Mouse (Mus musculus): ENCODE data around the gene H2-DMa. TPM values are rescaled to one million over a fixed set of nuclear protein-coding genes. Genes with fewer than 3 reads are reported as not detected.

The H2-DMa gene
- polyA plus RNA-seq, 1 experiment, result 8.2 TPM

DNA sequence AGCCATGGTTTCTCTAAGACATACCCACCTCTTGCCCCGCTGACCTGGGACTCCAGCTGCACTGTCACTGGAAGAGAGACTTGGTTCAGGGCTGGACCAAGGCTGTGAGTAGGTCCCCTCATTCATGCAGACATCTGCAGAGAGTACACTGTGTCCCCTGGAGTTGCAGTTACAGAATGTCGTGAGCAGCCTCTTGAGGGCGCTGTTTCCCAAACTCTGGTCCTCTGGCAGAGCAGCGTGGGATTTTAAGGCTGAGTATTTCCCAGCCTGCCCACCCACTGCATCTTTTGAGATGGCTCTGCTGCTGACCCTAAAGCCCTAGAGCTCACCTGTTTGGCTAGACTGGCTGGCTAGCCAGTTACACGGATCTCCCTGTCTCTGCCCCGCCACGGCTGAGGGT is 28.4 kb upstream of the H2-DMa start:
- TF ChIP-seq CTCF (IDR thresholded peaks at IDR 0.05; ENCODE audit: borderline replicate concordance, insufficient read depth, low read length) (no peak), POLR2A (IDR thresholded peaks at IDR 0.05; ENCODE audit: low read depth, low read length) (no peak)
- Histone ChIP-seq H3K4me1 (ENCODE audit: control insufficient read depth, insufficient read depth, low read length) (no peaks in the 10 kb centered on the region), H3K27ac (ENCODE audit: insufficient read depth, low read length) (no peak overlapping the region), H3K4me3 (ENCODE audit: insufficient read depth, low read length) (no peak overlapping the region)

DNA sequence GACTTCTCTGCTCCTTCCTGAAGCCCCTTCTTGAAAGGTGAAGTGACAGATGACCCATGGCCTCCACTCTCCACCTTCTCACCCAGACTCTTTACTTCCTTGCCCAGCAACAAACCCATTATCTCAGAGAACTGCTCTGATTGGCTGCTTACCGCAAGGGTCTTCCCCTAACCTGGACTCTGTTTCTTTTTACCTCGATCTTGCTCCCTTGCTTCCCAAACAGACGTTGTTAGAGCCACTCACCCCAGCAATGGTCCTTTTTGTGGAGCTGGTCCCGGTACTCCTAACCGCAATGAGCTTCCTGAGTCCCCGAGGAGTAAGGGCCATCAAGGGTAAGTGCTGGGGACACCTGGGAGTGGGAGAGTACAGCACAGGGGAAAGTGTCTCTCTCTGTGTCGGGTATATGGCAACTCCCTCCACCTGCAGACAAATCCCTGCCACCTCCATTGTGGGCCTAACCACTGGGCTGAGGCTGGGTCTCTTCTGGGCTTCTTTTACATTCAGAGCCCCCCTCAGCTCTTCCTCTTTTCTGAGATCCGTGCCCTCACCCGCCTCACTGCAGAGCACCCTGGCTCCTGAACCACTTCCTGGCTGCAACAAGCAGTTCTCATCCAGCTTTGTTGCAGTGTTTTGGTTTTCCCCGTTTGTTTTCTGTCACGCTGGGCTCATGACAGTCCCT is 27.0 kb upstream of the H2-DMa start, which contains the start of gene H2-Oa:
Gene H2-Oa, plus strand, starts transcription at position 144 of the 679 bp plus-strand sequence.
- Histone ChIP-seq H3K4me1 (ENCODE audit: control insufficient read depth, insufficient read depth, low read length) (no peaks in the 10 kb centered on the region), H3K4me3 (ENCODE audit: insufficient read depth, low read length) (no peak within 1 kb of the TSS), H3K27ac (ENCODE audit: insufficient read depth, low read length) (no peak within 1 kb of the TSS)
- no peak for TF ChIP-seq POLR2A (IDR thresholded peaks at IDR 0.05; ENCODE audit: low read depth, low read length)
- TF ChIP-seq CTCF (IDR thresholded peaks at IDR 0.05; ENCODE audit: borderline replicate concordance, insufficient read depth, low read length), result no peak

DNA sequence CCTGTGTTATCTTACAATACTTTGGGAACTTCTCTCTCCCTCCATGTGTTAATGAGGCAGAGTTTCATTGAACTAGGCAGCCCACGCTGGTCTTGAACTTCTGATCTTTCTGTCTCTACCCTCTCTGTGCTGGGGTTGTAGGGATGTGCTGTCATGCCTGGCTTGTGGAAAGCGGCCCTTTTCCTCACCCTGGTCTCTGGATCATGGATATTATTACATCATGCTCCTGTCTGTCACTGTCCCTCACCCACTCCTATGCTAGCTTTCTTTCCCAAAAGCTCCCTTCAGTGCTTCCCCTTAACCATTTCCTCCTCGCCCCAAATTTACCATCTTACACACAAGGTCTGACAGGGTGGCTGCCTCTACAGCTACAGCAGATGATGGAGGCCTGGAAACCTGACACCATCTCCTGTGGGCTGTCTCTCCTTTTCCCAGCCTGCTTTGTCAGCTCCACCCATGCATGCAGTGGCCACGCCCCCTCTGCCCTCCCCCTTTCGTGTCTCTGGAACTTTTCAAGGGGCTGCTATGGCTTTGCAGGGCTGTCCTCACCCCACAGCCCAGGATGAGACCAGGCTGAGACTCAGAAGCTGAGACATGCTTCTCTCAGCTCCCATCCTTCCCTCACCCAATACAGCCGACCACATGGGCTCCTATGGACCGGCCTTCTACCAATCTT is 26.0 kb upstream of the H2-DMa start:
- H3K27ac ChIP-seq (ENCODE audit: insufficient read depth, low read length), result no peak overlapping the region
- no peaks in the 10 kb centered on the region for H3K4me1 ChIP-seq (ENCODE audit: control insufficient read depth, insufficient read depth, low read length)
- TF ChIP-seq CTCF (IDR thresholded peaks at IDR 0.05; ENCODE audit: borderline replicate concordance, insufficient read depth, low read length) (no peak), POLR2A (IDR thresholded peaks at IDR 0.05; ENCODE audit: low read depth, low read length) (no peak)
- H3K4me3 ChIP-seq (ENCODE audit: insufficient read depth, low read length), result no peak overlapping the region

DNA sequence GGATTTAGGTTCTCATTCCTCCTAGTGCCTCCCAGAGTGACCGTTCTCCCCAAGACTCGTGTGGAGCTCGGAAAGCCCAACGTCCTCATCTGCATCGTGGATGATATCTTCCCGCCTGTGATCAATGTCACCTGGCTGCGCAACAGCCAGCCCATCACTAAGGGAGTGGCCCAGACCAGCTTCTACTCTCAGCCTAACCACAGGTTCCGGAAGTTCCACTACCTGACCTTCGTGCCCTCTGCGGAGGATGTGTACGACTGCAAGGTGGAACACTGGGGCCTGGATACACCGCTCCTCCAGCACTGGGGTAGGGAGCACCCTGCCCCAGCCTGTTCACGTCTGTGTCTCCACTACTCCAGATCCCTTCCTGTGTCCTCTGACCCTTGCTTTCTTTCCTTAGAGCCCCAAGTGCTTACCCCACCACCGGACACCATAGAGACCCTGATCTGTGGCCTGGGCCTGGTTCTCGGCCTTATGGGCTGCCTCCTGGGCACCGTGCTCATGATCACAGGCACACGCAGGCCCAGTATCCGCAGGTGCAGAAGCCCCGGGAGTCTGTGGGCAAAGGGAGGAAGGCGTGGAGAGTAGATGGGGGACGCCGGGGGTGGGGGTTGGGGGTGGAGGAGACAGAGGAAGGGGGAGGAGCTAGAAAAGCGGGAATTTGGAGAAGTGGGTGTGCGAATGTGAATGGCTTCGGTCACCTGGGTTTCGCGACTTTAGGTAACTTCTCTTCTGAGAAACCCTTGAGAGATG is 24.9 kb upstream of the H2-DMa start:
- Histone ChIP-seq H3K4me3 (ENCODE audit: insufficient read depth, low read length) (no peak overlapping the region), H3K4me1 (ENCODE audit: control insufficient read depth, insufficient read depth, low read length) (no peaks in the 10 kb centered on the region), H3K27ac (ENCODE audit: insufficient read depth, low read length) (no peak overlapping the region)
- TF ChIP-seq CTCF (IDR thresholded peaks at IDR 0.05; ENCODE audit: borderline replicate concordance, insufficient read depth, low read length) (no peak), POLR2A (IDR thresholded peaks at IDR 0.05; ENCODE audit: low read depth, low read length) (no peak)

DNA sequence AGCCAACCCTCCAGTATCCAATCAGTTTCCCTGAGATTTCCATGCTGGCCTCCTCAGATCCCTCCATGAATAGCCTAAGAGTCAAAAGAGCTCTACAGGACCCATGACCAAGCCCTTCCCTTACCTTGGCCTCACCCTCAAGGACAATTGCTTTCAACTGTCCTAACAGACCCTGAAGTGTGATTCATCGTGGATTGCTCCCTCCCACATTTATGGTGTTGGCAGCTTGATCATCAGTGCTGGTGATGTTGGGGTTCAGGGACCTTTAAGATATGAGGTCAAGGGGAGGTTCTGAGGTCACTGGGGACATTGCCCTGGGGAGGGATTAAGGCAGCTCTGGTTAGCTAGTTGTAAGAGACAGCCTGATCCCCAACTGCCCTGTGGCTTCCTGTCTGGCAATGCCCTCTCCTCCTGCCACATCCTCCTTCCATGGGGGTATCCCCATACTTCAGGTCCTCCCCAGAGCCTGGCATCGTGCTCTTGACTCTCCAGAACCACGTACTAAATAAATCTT is 22.8 kb upstream of the H2-DMa start:
- no peaks in the 10 kb centered on the region for H3K4me1 ChIP-seq (ENCODE audit: control insufficient read depth, insufficient read depth, low read length)
- H3K27ac ChIP-seq (ENCODE audit: insufficient read depth, low read length), result no peak overlapping the region
- TF ChIP-seq POLR2A (IDR thresholded peaks at IDR 0.05; ENCODE audit: low read depth, low read length) (no peak), CTCF (IDR thresholded peaks at IDR 0.05; ENCODE audit: borderline replicate concordance, insufficient read depth, low read length) (no peak)
- H3K4me3 ChIP-seq (ENCODE audit: insufficient read depth, low read length), result no peak overlapping the region

DNA sequence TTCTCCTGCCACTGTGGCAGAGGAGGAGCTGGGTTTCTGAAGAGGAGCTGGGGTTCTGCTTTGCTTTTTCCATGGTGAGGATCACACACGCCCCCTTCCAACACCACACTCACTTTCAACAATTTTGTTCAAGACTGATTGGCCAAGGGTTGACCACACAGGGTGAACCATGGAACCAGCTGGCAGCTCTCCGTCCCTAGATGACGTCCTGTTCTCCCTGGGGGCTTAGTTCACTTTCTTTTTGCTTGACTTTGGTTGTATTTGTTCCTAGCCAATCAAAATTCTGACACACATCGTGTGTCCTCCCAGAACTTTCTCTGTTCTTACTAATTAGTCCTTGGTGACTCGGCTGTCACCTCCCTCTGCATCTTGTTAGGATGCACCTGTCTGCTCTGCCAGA is 22.1 kb upstream of the H2-DMa start:
- H3K4me3 ChIP-seq (ENCODE audit: insufficient read depth, low read length), result no peak overlapping the region
- H3K27ac ChIP-seq (ENCODE audit: insufficient read depth, low read length), result no peak overlapping the region
- TF ChIP-seq CTCF (IDR thresholded peaks at IDR 0.05; ENCODE audit: borderline replicate concordance, insufficient read depth, low read length), result no peak
- TF ChIP-seq POLR2A (IDR thresholded peaks at IDR 0.05; ENCODE audit: low read depth, low read length), result no peak
- no peaks in the 10 kb centered on the region for H3K4me1 ChIP-seq (ENCODE audit: control insufficient read depth, insufficient read depth, low read length)

DNA sequence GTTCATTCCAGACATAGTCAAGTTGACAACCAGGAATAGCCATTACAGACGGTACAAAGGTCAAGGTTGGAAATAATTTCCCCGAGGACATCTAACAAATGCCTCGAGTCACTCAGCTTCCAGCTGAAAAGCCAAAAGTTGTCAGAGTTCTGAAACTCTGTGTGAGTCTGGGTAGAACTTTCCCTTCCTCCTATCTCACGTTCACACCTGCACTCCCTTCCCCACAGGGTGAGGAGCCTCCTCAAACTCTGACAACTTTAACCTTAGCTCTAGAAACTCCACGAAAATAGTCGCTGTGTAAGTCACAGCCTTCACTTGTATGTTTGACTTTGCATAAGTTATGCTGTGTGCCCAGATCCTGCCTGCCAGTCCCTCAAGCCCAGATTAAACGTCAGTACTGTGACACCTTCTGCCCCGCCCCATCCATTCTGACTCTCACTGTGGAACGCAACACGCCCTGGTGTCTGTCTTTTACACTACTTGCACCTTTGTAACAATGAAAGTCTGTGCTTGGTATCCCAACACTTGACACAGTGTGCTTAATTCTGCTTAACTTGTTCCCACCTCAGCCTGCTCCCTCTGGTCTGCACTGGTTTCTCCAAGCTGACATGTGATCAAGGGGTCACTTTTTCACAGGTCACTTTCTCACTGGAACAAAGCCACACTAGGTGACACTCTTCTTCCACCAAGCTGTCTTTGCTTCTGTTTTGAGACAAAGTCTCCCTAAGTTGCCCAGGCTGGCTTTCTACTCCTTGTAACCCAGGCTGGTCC is 20.4 kb upstream of the H2-DMa start:
- H3K4me3 ChIP-seq (ENCODE audit: insufficient read depth, low read length), result no peak overlapping the region
- H3K4me1 ChIP-seq (ENCODE audit: control insufficient read depth, insufficient read depth, low read length), result no peaks in the 10 kb centered on the region
- TF ChIP-seq CTCF (IDR thresholded peaks at IDR 0.05; ENCODE audit: borderline replicate concordance, insufficient read depth, low read length) (no peak), POLR2A (IDR thresholded peaks at IDR 0.05; ENCODE audit: low read depth, low read length) (no peak)
- no peak overlapping the region for H3K27ac ChIP-seq (ENCODE audit: insufficient read depth, low read length)

DNA sequence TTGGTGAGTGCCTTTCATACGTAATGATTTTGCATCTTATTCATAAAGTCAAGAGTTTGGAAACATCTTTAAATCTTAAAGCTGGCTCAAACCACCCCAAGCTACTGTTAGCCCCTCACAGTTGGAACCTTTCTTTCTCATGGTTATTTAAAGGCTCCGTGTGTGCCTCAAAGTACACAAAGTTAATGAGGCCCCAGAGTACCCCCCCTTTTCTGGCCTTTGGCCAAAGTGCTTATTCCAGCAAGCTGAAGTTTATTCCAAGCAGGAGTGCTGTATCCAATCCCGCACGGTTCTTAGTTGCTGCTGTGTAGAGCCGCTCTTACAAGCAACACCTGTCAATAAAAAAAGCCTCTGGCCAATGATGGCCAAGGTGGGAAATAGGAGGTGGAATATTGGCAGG is 19.8 kb upstream of the H2-DMa start:
- TF ChIP-seq CTCF (IDR thresholded peaks at IDR 0.05; ENCODE audit: borderline replicate concordance, insufficient read depth, low read length) (no peak), POLR2A (IDR thresholded peaks at IDR 0.05; ENCODE audit: low read depth, low read length) (no peak)
- H3K4me3 ChIP-seq (ENCODE audit: insufficient read depth, low read length), result no peak overlapping the region
- H3K4me1 ChIP-seq (ENCODE audit: control insufficient read depth, insufficient read depth, low read length), result no peaks in the 10 kb centered on the region
- H3K27ac ChIP-seq (ENCODE audit: insufficient read depth, low read length), result no peak overlapping the region

DNA sequence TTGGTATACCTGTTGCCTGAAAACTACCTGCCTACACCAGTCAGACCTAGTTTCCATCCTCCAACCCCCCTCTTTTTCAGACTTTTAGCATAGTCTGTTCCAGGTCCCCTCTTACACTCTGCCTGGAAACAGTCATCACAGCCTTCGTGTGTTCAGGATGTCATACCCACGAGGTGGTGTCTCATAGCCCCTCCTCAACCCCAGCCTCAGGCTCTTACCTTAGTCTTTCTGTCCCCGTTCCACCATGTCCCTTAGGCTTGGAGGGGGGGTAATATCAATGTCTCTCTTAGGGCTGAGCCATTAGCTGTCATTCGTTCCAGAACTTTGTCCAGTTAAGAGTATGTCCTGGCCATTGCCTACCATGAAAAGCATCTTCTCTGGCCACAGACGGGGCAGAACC is 18.2 kb upstream of the H2-DMa start:
- Histone ChIP-seq H3K27ac (ENCODE audit: insufficient read depth, low read length) (no peak overlapping the region), H3K4me1 (ENCODE audit: control insufficient read depth, insufficient read depth, low read length) (no peaks in the 10 kb centered on the region), H3K4me3 (ENCODE audit: insufficient read depth, low read length) (no peak overlapping the region)
- TF ChIP-seq CTCF (IDR thresholded peaks at IDR 0.05; ENCODE audit: borderline replicate concordance, insufficient read depth, low read length), result no peak
- TF ChIP-seq POLR2A (IDR thresholded peaks at IDR 0.05; ENCODE audit: low read depth, low read length), result no peak

Data from embryonic fibroblast, embryonic 13.5 days (primary cell).